Mouse (Mus musculus) fat pad, adult 2 months (tissue): Measurements from ENCODE around the gene Tgoln1.

Source experiments
- DNase-seq: peaks from one replicate; pipeline ENCODE4 v3.0.0-alpha.2; 2011; ENCODE audit warnings: low read depth, low spot score; ENCODE audit errors: extremely low read depth

Tgoln1 gene

DNA sequence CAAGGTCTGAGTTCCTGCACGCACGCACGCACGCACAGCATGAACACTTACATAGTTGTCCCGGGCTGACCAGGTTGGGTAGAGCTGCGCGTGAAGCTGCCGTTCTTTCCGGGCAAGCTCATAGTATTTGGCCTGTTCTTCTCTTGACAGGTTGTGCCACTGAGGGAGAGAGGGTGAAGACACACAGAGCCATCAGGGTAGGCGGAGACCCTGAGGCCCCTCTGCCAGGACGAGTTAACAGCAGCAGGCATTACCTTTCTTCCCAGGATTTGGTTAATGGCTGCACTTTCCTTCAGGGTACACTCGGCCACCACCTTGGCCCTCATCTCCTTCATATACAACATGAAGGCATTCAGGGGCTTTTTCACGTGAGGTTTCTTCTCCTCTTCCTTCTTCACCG is 14.2 kb upstream of the Tgoln1 start:
- no peak for DNase-seq

DNA sequence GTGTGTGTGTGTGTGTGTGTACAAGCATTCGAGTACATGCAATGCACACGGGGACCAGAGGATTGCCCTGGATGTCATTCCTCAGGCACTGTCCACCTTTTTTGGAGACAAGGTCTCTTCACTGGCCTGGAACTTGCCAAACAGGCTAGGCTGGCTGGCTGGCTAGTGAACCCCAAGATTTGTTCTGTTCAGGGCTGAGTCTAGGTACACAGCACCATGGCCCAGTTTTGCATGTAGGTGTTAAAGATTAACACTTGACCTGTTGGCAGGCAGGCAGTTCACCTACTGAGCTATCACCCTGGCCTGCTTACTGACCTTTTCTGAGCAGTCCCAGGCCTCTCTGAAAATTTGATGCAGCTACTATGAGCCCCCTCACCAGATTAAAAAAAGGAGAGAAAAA is 13.6 kb upstream of the Tgoln1 start:
- no peak for DNase-seq

DNA sequence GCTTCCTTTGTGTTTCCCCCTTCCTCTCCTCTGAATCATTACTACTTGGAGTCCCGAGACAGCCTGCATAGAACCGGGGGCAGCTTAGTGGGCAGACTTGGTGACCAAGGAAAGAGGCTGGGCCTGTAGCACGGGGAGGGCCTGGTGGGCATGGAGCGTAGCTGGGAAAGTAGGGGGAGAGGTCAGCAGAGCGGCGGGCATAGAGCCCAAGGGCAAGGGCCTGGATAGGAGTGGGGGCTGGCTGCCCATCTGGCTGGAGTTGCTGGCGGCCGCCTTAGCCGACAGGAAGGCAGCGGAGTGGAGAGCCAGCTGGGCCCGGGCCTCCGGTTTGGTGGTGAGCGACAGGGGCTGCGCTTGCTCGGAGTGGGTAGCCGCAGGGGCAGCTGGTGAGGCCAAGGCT is 10.5 kb upstream of the Tgoln1 start:
- no peak for DNase-seq

DNA sequence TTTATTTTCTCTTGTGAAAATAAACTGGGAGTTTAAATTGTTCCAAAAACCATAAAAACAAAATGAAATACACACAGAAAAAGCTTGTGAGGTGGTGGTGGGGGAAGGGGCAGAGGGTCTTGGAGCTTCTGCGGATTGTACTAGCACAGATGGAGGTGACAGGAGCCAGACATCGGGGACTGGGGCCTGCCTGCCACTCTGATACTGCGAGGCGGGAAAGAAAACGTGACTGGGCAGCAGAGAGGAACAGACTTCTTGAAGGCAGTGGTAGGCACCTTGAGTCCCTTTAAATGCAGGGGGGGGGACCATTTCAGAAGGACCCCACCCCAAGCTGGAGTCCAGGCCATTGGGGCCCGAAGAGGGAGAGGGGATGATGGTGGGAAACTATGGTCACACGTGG is 9.6 kb upstream of the Tgoln1 start:
- no peak for DNase-seq

DNA sequence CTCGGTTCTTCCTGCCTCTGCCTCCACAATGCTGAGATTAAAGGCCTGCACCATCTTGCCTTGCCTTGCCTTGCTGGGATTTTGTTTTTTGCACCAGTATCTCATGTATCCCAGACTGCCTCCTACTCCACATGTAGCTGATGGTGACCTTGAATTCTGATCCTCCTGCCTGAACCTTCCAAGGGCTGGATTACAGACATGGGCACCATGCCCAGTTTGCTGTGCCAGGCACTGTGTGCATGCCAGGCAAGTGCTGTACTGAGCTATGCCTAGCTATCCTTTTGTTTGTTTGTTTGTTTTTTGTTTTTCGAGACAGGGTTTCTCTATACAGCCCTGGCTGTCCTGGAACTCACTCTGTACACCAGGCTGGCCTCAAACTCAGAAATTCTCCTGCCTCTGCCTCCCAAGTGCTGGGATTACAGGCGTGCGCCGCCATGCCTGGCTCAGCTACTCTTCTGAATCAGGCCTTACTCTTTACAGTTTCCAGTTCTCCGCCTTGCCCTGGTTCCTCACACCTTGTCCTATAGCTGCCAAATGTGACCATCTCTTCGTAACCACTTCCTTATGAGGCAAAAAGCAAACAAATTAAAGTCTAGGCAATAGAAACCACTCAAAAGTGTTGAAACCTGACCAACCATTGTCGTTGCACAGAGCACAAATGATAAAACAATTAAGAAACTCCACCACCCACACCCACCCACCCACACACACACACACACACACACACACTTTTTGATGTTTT is 7.0 kb upstream of the Tgoln1 start:
- DNase-seq, result no peak

DNA sequence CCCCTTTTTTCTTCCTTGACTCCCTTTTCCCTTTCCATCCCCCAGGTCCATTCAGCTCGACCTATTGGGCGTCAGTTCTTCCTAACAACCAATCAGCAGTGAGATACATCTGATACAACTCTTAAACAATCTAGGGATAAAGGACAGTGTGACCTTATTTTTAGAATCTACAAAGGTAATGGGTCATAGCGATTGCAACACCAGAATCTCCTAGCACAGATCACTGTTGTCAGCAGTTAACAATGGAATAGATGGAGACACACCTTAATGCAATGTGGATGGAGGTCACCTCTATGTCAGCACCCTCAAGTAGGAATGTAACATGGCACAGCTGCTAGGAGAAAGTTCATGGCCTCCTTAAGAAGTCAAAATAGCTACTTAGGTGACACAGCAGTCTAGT is 6.1 kb upstream of the Tgoln1 start:
- no peak for DNase-seq

DNA sequence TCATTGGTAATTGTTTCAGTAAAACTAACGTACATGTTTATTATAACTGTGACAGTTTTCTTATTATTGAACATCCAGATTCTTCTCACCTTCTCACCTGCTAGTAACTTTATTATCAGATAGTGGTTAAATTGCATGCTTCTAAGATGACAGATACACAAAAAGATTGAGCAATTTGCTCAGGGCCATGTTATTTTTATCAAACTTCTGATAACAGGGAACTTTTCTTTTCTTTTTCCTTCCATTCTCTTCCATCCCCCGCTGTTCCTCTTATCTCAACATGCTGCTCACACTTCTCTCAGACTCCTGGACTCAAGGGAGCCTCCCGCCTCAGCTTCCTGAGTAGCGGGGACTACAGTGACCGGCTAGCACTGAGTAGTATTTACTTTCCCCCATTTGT is 4.1 kb upstream of the Tgoln1 start:
- no peak for DNase-seq

DNA sequence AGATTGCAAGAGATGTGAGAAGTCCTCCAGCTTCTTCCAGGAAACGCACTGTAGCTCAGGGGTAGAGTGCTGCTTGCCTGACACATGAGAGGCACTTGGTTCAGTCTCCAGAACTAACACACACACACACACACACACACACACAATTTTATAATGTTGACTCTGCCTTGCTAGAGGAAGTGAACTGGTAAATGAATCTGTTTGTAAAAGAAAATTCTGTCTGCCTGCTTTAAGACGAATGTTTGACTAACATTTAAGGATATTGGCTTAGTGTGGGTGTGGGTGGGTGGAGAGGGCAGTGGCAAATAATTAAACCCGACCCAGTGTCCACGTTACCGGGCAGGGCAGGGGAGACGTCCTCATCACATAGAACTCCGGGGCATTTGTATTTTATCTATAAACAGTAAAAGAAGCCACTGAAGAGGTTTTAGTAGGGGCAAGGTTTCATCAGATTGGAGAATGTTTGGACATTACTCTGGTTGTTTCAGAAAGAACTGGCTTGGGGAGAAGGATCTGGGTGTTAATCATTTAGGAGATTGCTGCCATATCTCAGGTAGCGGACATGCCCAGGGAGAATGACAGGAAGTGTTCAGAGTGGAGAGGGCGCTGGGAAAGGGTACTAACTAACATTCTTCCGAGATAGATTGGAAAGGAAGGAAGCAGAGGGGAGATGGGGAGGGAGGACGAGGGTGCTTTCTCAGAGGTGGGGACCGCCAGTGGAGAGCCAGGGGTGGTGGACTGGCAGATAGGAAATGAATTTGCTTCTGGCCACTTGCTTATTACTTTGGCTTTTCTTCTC is 3.1 kb upstream of the Tgoln1 start:
- no peak for DNase-seq

DNA sequence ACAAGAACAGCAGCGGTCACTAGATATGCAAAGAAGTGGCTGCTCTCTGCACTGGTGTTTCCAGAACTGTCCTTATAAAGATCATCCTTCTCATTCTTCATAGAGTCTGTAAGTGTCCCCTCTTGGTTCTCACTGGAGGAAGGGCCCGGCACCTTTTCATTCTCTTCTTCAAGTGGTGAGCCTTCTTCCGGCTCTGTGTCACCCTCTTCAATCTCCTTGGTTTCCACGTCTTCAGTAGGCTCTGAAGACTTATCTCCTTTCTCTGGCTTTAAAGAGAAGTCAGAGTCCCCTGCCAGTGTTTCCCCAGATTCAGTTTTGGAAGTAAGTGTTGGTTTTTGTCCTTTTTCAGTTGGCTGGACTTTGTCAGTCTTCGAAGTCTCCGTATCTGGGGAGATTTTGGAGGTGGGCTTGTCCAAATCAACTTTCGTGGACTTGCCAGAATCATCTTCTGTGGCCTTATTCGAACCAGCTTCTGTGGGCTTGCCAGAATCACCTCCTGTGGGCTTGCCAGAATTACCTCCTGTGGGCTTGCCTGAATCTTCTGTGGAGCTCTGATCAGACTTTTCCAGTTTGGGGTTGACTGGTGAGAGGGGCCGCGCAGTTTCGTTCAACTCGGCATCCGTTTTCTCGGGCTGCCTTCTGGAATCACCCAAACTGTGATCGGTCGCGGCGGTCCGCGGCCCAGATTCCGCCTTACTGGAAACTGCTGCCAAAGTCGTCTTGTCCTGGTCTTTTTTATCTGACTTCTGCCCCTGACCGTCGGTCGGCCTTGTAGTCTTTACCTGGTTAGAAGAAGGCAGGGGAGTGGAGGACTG is 1.0 kb downstream of the Tgoln1 start:
- no peak for DNase-seq

DNA sequence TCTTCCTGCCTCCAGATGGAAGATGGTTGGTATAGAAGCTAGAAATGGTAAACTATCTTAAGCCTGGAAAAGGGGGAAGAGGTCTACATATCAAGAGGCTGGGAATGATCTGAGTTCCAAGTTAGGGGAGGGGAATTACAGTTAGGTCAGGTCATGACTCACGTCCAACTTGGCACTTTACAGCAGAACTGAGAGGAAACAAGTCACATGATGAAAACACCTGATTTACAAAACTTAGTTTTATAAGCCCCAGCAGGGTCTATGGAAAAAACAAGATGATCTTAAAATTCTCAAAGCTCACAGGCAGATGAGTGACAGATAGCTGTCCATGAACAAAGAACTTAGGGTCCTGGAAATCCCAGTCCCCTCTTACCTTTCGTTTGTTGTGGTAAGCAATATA is 1.6 kb downstream of the Tgoln1 start:
- DNase-seq, result no peak

DNA sequence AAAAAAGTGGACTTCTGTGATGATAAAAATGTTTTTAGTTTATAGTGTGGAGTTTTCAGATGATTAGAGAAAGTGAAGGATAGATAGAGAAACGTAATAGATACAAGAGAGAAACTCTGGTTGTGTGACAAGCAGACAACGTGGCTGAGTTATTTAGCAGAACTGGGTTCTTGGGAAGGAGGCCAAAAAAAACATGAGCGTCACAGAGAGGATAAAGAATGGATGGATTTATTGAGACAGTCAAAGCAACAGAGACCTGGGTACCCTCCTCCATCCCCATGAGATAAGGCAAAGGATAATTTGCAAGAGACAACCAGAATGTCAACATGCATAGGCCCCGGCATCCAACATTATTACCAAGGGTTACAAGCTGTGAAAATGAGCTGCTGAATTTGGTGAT is 6.5 kb downstream of the Tgoln1 start:
- no peak for DNase-seq

DNA sequence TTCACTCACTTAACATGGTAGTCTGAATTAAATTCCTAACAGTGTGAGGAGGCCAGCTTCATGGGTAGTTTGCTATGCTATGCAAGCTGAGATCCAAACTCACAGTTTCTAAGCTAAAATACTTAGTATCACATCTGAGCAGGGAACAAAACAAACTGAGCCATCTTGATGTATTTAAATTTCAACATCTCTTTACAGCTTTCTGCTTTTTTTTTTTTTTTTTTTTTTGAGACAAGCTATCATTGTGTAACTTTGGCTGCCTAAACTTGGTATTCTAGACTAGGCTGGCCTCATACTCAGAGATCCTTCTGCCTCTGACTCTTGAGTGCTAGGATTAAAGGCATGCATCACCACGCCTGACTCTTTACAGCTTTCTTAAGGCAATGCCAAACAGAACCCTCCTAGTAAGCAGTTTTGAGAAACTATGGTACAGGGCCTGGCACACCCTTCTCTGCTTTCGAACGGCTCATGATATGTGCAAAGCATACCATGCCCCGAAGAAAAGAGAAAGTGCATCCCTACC is 8.1 kb downstream of the Tgoln1 start:
- no peak for DNase-seq

DNA sequence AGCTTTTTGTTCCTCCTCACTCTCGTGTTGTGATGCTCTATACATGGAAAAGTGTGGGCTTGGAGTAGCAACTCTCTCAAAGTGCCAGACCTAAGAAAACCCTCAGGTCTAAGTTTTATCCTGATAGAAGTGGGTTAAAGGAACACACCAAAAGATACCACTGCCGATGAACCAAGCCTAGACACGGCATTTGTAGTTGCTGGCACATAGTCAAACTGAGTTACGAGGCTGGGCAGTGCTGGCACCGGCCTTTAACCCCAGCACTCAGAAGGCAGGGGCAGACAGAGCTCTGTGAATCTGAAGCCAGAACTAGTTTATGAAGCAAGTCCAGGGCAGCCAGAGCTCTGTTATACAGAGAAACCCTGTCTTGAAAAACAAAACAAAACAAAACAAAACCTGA is 9.1 kb downstream of the Tgoln1 start:
- DNase-seq, result no peak

DNA sequence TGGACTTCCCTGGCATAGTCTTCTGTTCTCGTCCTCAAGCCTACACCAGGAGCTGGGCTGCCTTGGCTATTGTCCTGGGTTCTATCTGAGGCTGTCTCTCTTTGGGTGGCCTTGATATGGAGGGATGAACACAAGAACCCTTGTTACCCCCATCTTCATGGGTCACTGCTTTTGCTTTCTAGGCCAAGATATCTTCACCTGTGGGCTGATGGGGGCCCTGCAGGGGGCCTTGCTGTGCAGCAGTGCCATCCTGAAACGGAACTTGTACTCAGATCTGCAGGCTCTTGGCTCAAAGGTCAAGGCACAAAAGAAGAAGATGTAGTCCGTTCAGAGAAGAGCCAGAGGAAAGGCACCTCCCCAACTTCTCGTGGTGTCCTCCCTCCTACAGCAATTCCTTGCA is 9.7 kb downstream of the Tgoln1 start:
- DNase-seq, result no peak

DNA sequence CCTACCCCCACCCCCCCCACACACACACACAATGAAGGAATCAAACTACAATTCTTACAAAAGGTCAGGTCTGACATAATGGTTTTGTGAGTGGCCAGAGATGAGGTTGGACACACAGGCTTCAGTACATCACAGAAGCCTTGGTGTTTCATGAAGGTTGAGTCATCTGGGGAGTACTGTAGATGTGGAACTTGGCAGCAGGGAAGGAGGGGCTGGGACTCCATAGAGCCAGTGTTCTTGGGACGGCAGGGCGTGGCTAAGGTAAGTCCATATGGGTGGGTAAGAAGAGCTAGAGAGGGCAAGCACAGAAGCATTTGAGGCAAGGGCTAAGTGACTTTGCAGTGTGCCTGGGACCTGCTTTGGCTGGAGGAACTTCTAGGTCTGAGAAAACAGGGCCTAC is 12.7 kb downstream of the Tgoln1 start:
- DNase-seq, result no peak

DNA sequence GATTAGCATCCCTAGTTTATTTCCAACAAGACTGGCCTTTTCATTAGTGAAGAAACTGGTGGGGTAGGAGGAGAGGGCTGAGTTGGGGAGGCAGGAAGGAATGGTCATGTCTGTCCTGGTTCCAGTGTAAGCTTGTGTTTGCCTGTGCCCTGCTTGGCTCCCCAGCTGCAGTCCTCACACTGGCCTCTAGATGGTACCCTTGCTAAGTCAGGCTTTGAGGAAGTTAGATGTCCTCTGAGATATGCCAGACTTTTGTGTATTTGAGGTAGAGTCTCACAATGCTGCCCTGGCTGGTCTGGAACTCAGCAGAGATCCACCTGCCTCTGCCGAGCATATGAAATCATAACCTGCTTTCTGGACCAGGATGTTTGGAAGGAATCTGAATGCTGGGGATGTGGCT is 15.1 kb downstream of the Tgoln1 start:
- no peak for DNase-seq

DNA sequence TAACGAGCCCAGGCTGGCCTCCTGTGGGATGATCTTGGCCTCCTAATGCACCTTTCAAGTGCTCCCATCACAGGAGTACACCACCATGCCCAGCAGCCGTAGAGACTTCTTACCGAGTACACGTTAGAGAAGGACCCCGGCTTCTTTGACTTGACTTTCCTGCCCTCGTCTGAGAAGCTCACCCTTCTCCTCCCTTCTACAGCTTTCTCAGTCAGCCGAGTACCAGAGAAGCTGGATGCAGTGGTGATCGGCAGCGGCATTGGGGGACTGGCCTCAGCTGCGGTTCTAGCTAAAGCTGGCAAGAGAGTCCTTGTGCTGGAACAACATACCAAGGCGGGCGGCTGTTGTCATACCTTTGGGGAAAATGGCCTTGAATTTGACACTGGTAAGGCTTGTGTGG is 16.0 kb downstream of the Tgoln1 start:
- DNase-seq, result no peak

DNA sequence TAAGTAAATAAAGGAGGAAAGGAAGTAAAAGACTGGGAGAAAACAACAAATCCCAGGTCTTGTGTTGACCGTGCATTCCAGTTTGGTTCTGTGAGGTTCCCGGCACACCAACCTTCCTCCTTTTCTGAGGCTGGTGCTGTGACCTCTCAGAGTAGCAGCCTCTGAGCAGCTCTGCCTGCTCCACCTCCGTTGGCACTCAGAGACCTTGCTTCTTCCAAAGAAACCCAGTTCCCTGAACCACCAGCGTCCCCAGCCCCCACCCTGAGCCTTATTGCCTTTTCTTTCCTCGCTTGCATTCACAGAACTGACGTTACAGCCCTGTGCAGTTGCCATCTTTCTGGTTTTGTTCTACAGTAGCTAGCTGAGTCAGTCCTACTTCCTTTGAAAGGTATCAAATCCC is 16.6 kb downstream of the Tgoln1 start:
- DNase-seq, result no peak

DNA sequence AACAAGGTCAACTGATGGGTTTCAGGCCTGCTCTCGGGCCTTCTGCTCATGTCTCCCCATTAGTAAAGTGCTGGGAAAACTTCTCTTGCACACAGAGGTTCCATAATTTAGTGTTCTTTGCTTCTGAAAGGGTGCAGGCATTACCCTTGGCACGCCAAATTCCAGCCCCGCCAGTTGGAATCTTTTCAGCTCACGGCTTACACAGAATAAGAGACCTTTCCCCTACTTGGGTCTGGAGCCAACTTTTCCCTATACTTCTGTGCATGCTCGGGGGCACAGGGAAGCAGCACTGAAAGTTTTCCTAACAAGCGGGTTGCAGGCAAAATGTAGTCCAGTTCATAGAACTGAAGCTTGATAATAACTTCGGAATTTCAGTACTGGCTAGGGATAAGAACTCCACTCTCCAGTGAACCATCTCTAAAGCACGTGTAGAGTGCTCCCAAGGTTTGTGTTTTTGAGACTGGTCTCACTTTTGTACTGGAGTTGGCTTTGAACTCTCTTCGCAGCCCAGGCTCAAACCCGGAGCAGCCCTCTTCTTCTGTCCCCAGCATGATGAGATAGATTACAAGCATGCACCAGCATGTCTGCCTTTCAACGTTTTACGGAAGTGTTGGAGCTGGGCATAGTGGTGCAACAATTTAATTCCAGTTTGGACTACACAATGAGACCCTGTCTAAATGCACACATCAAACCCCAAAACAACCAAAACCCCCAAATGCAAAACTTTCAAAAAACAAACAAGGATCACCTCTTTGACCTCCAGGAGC is 17.8 kb downstream of the Tgoln1 start:
- no peak for DNase-seq

DNA sequence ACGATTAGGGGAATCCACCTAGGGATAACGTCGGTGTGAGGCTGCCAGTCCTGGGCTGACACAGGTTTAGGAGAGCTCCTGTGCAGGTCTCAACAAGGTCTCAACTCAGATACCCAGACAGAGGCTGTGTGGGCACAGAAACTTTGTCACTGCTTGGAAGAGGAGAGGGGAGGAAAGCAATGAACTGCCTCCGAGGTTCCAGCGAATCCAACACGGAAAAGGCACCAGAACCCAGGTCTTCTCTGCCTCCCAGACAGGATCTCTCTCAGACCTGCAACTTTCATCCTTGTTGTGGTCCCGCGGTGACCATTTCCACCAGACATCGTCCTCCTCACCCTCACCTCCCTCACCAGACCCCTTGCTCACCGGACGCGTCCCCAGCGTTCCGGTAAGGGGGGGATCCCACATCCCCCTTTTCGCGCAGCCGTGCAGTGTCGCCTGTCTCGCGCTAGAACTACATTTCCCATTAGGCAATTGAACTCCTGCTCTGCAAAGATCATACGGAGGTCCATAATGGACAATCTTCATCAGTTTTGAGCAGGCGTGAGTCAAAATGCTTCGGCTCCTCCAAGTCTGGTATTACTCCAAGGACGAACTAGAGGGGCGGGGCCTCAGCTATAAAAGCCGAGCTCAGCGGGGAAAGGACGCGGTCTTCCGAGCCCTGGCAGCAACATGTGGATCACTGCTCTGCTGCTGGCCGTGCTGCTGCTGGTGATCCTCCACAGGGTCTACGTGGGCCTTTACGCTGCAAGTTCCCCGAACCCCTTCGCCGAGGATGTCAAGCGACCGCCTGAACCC is 18.6 kb downstream of the Tgoln1 start, which contains the start of the genes Elmod3 and Retsat:
Elmod3 (minus strand) TSS at position 458 of the 798 bp plus-strand sequence.
Retsat (plus strand) TSS at position 520 of the 798 bp plus-strand sequence.
- peak; percentile 88 for DNase-seq
